Mouse (Mus musculus): Measurements from ENCODE around the gene Gja1.

Gene Gja1

GRCm38 (mm10) chr10:56415894-56416570 lies 38.9 kb downstream of the Gja1 start:
- DNase-seq (ENCODE audit: low read depth, low spot score): no peak

- DNase-seq (ENCODE audit: low read depth, low spot score): no peak
These were observed 45.4 kb downstream of the Gja1 start for GRCm38 (mm10) chr10:56422518-56422917.

- DNase-seq (ENCODE audit: low read depth, low spot score): no peak
These were observed 48.1 kb downstream of the Gja1 start for GRCm38 (mm10) chr10:56425016-56425798.

DNA sequence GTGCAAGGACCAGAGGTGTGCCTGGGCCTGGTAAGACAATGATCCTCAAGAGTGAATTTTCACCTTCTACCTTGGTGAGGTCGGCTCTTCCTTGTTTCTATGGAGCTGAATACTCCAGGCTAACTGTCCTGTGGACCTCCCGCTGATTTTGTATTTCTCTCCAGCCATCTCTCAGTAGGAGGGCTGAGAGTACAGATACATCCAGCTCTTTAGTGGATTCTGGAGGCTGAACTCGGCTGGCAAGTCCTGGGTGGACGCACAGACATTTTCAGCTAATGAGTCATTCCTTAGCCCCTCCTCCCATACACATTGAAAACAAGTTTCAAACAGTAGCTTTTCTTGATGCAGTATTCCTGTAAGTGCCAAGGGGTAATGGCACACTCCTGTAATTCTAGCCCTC lies 49.2 kb downstream of the Gja1 start:
- DNase-seq (ENCODE audit: low read depth, low spot score): no peak

DNA sequence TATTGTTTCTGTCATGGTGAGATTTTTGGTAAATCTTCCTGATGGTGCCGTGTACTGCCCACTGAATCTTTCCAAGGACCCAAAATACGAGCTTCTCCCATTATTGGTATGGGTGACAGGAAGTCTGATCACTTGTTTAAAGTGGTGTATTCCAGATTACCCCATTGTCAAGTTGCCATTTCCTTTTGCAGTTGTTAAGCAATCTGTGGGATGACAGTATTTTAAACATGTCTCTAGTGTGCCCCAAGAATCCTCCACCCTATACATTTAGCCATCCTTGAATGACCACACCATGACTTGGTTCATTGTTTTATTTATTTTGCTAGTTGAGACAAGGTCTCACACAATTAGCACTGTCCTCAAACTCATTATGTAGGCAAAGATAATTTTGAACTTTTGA lies 50.3 kb downstream of the Gja1 start:
- DNase-seq (ENCODE audit: low read depth, low spot score): no peak

DNA sequence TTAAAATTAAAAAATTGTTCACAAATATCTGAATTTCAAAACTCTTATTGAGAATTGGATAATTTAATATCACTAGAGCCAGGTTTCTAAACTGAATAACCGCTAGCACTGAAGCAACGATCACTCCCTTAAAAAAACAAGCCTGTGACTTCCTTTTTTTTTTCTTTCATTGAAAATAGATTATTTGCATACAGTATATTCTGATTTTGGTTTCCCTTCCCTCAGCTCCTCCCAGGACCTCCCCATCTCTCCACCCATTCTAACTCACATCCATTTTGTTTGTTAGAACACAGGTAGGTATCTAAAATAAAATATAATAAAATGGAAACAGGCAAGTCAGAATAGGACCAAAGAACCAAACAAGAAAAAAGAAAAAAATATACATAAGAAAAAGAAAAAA lies 50.7 kb downstream of the Gja1 start:
- no peak for DNase-seq (ENCODE audit: low read depth, low spot score)

GRCm38 (mm10) chr10:56429011-56429410 lies 51.9 kb downstream of the Gja1 start:
- no peak for DNase-seq (ENCODE audit: low read depth, low spot score)

DNA sequence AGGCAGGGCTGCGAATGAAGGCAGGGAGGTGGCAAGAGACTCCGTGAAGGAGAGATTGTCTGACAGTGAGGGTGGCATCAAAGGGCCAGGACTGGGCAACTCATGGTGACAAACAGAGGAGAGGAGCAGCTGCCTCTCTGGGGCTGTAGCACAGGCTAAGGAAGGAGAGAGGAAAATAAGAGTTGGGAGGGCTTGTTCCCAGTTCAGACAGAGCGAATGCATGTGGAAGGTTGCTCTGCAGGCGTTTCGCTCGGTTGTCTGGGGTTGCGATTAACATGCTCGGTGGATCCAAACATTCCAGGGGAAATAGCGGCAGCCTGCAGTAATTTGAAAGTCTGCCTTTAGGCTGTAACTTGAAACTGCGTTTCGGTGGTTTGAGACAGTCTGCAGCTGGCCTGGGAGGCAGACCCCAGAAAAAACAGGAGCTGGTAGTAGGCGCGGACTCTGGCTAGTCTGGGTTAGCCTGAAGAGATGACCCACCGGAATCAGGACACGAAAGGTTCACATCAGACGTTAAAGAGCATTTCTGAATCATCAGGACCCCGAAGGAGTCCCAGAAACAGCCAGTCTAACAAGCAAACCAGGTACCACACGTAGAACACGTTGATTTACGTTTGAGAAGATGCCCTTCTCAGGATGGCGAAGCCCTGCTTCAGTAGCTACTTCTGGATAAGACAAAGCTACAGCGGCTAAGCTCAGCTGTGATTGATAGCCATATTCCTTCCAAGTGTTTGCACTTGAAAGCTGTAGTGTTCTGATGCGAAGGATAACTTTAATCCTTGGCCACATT lies 54.7 kb downstream of the Gja1 start:
- DNase-seq (ENCODE audit: low read depth, low spot score): no peak

DNA sequence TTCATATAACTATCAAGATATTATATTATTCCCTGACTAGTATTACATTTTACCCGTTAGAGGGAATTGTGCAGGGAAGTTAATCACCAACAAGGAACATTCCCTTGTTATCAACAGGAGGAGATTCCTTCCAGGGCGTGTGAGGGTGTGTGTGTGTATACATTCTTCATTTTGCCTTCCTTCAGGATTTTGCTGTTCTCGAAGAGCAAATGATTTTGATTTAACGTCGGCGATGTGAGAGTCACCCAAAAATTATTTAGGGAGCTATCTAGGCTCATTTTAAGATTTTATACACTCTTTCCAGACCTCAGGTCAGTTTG lies 55.2 kb downstream of the Gja1 start:
- DNase-seq (ENCODE audit: low read depth, low spot score): no peak

DNA sequence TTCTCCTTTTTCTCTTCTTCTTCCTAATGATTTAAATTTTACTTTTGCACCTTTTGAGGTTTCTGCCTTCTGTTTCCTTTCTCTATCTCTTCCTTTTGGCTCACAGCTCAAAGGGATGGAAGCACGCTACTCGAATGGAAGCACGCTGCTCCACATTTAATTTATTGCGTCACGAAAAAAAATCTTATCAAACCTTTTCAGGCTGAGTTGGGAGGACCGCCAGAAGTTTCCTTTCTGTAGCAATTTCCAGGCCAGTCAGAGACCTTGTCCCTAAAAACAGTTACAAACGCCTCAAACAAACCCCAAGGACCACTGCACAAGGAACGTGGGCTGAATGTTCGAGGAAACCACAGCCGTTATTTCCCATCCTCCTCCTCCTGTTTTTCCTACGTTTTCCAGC lies 60.2 kb downstream of the Gja1 start:
- DNase-seq (ENCODE audit: low read depth, low spot score): no peak

- DNase-seq (ENCODE audit: low read depth, low spot score): no peak
These were observed 62.5 kb downstream of the Gja1 start for GRCm38 (mm10) chr10:56439638-56440037.

DNA sequence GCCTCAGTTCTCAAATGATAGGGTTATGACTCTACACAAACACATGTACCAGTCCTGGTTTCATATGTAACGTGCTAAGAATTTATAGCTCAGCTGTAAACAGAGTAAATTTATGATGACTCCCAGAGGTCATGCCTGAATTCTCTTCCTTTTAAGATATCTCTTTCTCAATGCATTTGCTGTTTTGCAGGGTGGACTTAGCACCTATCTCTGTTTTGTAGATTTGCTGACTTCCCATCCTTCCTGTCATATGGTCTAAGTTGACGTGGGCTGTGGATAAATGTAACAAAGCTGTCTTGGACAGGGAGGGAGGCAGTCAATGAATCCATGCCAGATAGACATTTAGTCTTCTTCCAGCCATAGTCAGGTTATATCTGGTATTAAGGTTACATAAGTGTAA lies 67.3 kb downstream of the Gja1 start:
- no peak for DNase-seq (ENCODE audit: low read depth, low spot score)

GRCm38 (mm10) chr10:56449030-56449429 lies 71.9 kb downstream of the Gja1 start:
- no peak for DNase-seq (ENCODE audit: low read depth, low spot score)
